Mouse (Mus musculus) heart, embryonic 10.5 days (tissue): ENCODE measurements around the gene Rexo2. TPM values are rescaled to one million over a fixed set of nuclear protein-coding genes. Genes with fewer than 3 reads are reported as not detected.

Experiments
- DNase-seq: peaks from one replicate; pipeline ENCODE4 v3.0.0-alpha.2; 2017; ENCODE audit warnings: low spot score
- H3K27ac ChIP-seq: fragments of 300-500 bp; sonication (generic); 2 replicates; pipeline ENCODE4 v1.5.1; 2016; ENCODE audit warnings: mild to moderate bottlenecking
- H3K27me3 ChIP-seq: fragments of 300-500 bp; sonication (generic); 2 replicates; pipeline ENCODE4 v1.6.1; 2016; ENCODE audit warnings: mild to moderate bottlenecking; ENCODE audit not compliant: poor library complexity, insufficient read depth, severe bottlenecking
- H3K36me3 ChIP-seq: fragments of 300-500 bp; sonication (generic); 2 replicates; pipeline ENCODE4 v1.6.1; 2016; ENCODE audit warnings: mild to moderate bottlenecking, moderate library complexity
- H3K4me1 ChIP-seq: fragments of 300-500 bp; sonication (generic); 2 replicates; pipeline ENCODE4 v1.6.1; 2016; ENCODE audit warnings: mild to moderate bottlenecking
- H3K4me3 ChIP-seq: fragments of 300-500 bp; sonication (generic); 2 replicates; pipeline ENCODE4 v1.5.1; 2016; ENCODE audit warnings: mild to moderate bottlenecking, moderate library complexity
- H3K9me3 ChIP-seq: fragments of 300-500 bp; sonication (generic); 2 replicates; pipeline ENCODE4 v1.6.1; 2016; ENCODE audit warnings: mild to moderate bottlenecking, moderate library complexity
- WGBS: fragments of 180-500 bp; shearing (Covaris S2); methylation state at CpG from one replicate; pipeline ENCODE4 v1.1.7; 2016; 5-methylcytosine and 5-hydroxymethylcytosine counted together
- polyA plus RNA-seq: library from polyadenylated mRNA; unstranded; fragments of >200 nt; fragmentation: Nextera tagmentation; extraction: Ambion mirVana; gene quantifications from 2 replicates; pipeline ENCODE4 v1.2.1, GENCODE M21; 2016

Rexo2 gene
- polyA plus RNA-seq, 1 experiment from 2014 or later: 138 TPM

DNA sequence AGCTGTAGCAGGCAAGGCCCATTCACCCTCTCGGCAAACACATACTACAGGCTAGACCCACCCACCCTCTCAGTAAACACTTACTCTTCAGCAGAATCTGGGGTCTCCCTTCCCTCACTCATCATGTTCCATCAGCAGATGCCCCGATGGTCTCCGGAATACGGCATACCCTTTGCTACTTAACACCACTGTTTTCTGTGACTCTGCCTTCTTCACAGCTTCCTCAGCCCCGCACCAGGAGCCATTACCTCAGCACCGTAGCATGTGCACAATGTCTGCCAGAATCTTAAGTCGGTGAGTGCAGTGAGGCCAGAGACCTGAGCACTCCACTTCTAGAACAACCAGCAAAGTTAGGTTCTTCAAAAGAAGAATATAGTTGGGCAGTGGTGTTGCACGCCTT is 19.7 kb downstream of the Rexo2 start:
- DNase-seq: no peak
- Histone ChIP-seq H3K4me1 (no peaks in the 10 kb centered on the region), H3K27ac (no peak overlapping the region), H3K9me3 (no peaks in the 10 kb centered on the region), H3K27me3 (no peaks in the 10 kb centered on the region), H3K36me3 (peaks cover 4% of the 10 kb centered on the region; the same call in 1 of the 2 replicates), H3K4me3 (no peak overlapping the region)
- WGBS: 89% methylated on average over 8 of the region's 8 CpGs

DNA sequence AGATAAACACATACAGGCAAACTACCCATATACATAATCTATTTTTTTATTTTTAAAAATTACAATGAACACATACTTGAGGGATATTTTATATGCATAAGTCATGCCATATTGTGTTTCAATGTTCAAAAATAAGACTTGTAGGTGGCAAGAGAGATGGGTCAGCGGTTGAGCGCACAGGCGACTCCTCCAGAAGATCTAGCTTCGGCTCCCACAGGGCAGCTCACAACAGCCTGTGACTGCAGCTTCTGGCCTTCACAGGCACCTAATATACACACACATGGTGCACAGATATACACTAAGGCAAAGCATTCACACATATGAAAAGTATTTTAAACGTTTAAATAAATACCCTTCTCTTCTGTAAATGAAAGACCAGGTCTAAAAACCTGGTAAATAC is 21.0 kb downstream of the Rexo2 start:
- WGBS: 90% methylated on average over 5 of the region's 5 CpGs

GRCm38 (mm10) chr9:48458879-48459278 is 21.5 kb downstream of the Rexo2 start:
- Histone ChIP-seq H3K27ac (no peak overlapping the region), H3K36me3 (no peaks in the 10 kb centered on the region), H3K4me3 (no peak overlapping the region), H3K4me1 (no peaks in the 10 kb centered on the region), H3K27me3 (no peaks in the 10 kb centered on the region), H3K9me3 (no peaks in the 10 kb centered on the region)
- 57% methylated on average over 3 of the region's 3 CpGs for WGBS
- no peak for DNase-seq

More for the DNA sequence above, 21.0 kb downstream of the Rexo2 start:
- no peaks in the 10 kb centered on the region for H3K4me1 ChIP-seq
- no peak overlapping the region for H3K4me3 ChIP-seq
- no peaks in the 10 kb centered on the region for H3K9me3 ChIP-seq
- H3K27ac ChIP-seq: no peak overlapping the region
- no peaks in the 10 kb centered on the region for H3K27me3 ChIP-seq
- no peak for DNase-seq
- no peaks in the 10 kb centered on the region for H3K36me3 ChIP-seq

DNA sequence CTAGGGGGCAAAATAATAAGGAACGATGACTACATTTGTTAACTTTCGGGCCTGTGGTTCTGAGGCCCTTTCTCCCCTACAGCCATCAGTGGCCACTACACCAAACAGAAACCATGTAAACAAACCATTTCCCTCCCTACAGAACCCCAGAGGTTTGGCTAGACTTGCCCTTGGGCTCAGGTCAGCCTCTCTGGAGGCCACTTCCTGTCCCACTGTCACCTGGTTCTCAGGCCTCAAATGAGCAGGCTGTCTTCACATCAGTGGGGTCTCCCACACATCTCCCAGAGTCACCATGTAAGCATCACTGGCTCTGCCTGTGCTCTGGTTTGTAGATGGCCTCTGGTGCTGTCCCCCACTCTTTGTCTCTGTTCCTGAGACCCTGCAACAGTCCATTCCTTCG is 24.5 kb downstream of the Rexo2 start:
- no peak for DNase-seq
- H3K27me3 ChIP-seq: no peaks in the 10 kb centered on the region
- WGBS: 83% methylated on average over 3 of the region's 3 CpGs
- H3K4me1 ChIP-seq: no peaks in the 10 kb centered on the region
- H3K9me3 ChIP-seq: no peaks in the 10 kb centered on the region
- H3K4me3 ChIP-seq: no peak overlapping the region
- H3K27ac ChIP-seq: no peak overlapping the region
- H3K36me3 ChIP-seq: no peaks in the 10 kb centered on the region

- WGBS: 88% methylated on average over 17 of the region's 17 CpGs
Measured at GRCm38 (mm10) chr9:48450066-48450465, 30.4 kb downstream of the Rexo2 start.

DNA sequence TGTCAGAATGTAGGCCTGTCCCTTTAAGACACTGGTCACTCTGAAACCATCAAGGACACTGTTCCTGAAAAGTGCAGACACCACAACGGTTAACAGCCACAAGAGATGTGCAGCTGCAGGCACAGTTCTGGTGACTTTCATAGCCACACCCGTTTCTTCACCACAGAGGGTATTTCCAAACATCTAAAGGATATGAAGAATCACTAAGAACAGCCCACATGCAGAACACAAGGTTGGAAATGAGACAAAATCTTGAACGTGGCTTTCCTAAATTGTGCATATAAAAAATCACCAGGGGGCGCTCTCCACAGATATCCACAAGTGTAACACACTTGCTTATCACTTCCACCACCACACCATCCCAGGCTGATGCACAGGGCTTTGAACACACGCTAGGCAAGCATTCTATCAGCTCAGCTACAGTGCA is 32.6 kb downstream of the Rexo2 start:
- Histone ChIP-seq H3K4me1 (no peaks in the 10 kb centered on the region), H3K27ac (no peak overlapping the region), H3K27me3 (no peaks in the 10 kb centered on the region), H3K9me3 (no peaks in the 10 kb centered on the region), H3K4me3 (no peak overlapping the region), H3K36me3 (no peaks in the 10 kb centered on the region)
- DNase-seq: no peak
- WGBS: 37% methylated on average over 5 of the region's 5 CpGs

More at GRCm38 (mm10) chr9:48450066-48450465, 30.4 kb downstream of the Rexo2 start:
- no peaks in the 10 kb centered on the region for H3K36me3 ChIP-seq
- no peaks in the 10 kb centered on the region for H3K9me3 ChIP-seq
- no peak overlapping the region for H3K4me3 ChIP-seq
- DNase-seq: no peak
- no peaks in the 10 kb centered on the region for H3K27me3 ChIP-seq
- no peaks in the 10 kb centered on the region for H3K4me1 ChIP-seq
- no peak overlapping the region for H3K27ac ChIP-seq

DNA sequence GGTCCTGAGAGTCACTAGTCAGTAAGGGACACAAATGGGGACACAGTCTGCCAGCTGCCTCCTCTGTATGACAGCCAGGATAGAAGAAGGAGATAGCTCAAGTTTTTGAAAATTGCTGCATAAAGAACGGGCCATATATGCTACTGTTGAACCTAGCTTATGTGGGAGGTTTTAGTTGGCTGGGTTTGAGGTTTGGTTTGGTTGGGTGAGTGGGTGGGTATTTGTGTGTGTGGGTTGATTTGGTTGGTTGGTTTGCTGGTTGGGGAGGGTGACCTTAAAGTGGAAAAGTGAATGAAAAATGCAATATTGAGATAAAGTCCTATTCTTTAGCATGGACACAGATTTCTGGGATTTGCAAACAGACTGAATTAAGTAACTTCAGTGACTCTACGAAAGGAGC is 35.6 kb downstream of the Rexo2 start:
- H3K4me3 ChIP-seq: no peak overlapping the region
- H3K27ac ChIP-seq: no peak overlapping the region
- H3K36me3 ChIP-seq: no peaks in the 10 kb centered on the region
- DNase-seq: no peak
- H3K4me1 ChIP-seq: no peaks in the 10 kb centered on the region
- no peaks in the 10 kb centered on the region for H3K9me3 ChIP-seq
- no peaks in the 10 kb centered on the region for H3K27me3 ChIP-seq
- 76% methylated on average over 2 of the region's 2 CpGs for WGBS

DNA sequence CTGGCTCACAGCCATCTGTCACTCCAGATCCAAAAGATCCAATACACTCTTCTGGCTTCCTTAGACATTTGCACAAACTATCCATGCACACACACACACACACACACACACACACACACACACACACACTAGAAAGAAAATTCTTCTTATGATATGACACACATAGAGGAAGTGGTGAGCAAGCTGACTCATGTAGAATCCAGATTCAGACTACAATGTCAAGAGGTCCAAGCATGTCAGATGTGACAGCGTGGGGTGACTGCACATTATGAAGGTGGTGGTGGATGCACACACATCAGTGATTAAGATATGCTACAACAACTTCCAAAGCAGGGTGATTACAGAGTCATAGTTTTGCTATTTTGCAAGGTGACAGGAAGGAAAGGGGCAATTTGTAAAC is 36.5 kb downstream of the Rexo2 start:
- no peaks in the 10 kb centered on the region for H3K4me1 ChIP-seq
- 82% methylated on average over 1 of the region's 1 CpGs for WGBS
- no peak overlapping the region for H3K4me3 ChIP-seq

GRCm38 (mm10) chr9:48432449-48432848 is 48.0 kb downstream of the Rexo2 start:
- no peak overlapping the region for H3K27ac ChIP-seq
- H3K4me1 ChIP-seq: no peaks in the 10 kb centered on the region
- no peak for DNase-seq
- 77% methylated on average over 8 of the region's 8 CpGs for WGBS
- H3K36me3 ChIP-seq: no peaks in the 10 kb centered on the region
- H3K4me3 ChIP-seq: no peak overlapping the region
- H3K9me3 ChIP-seq: no peaks in the 10 kb centered on the region
- H3K27me3 ChIP-seq: no peaks in the 10 kb centered on the region

More for the DNA sequence above, 36.5 kb downstream of the Rexo2 start:
- no peaks in the 10 kb centered on the region for H3K9me3 ChIP-seq
- H3K27ac ChIP-seq: no peak overlapping the region
- DNase-seq: no peak
- no peaks in the 10 kb centered on the region for H3K36me3 ChIP-seq
- no peaks in the 10 kb centered on the region for H3K27me3 ChIP-seq

DNA sequence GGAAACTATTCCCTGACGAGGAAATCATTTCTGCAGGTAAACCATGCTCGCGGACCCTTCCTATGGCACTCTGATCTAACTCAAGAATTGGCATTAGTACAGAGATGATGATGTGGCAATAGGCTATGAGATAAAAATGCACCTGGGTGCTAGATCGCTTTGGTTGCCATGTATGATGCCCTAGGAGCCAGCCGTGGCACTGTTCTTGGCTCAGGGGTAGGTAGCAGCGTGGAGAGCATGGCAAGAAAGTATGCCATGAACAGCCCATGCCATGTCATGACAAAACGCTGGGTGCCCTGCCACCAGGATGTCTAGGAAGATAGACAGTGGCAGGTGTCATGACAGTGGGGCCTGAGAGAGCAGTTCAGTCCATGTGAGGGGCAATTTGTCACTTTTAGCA is 53.2 kb downstream of the Rexo2 start:
- DNase-seq: no peak
- Histone ChIP-seq H3K4me3 (no peak overlapping the region), H3K4me1 (no peaks in the 10 kb centered on the region), H3K9me3 (no peaks in the 10 kb centered on the region), H3K27ac (no peak overlapping the region), H3K36me3 (no peaks in the 10 kb centered on the region), H3K27me3 (no peaks in the 10 kb centered on the region)
- WGBS: 86% methylated on average over 7 of the region's 7 CpGs

- Histone ChIP-seq H3K27me3 (no peaks in the 10 kb centered on the region), H3K9me3 (no peaks in the 10 kb centered on the region), H3K4me1 (no peaks in the 10 kb centered on the region), H3K4me3 (no peak overlapping the region), H3K36me3 (no peaks in the 10 kb centered on the region), H3K27ac (no peak overlapping the region)
- DNase-seq: no peak
- WGBS: 41% methylated on average over 1 of the region's 1 CpGs
Measured at GRCm38 (mm10) chr9:48423256-48423655, 57.2 kb downstream of the Rexo2 start.

DNA sequence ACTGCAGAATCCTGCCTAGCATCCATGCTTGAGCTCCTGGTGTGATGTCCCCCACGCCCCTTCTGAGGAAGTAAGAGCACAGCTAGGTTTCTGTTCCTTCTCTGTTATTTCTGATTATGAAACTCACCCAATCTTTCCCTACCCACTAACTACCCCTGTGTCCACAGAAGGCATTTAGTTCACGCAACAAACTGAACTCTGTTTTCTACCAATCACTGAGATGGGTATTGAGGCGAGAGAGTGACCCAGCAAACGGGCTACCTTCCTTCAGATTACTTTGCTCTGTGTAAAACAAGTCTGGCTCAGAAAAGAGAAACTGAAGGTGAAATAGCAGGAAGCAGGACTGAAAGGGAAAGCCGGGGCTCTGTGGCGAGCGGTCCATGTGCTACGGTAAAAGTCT is 58.0 kb downstream of the Rexo2 start:
- Histone ChIP-seq H3K36me3 (no peaks in the 10 kb centered on the region), H3K4me1 (no peaks in the 10 kb centered on the region), H3K9me3 (no peaks in the 10 kb centered on the region), H3K4me3 (no peak overlapping the region), H3K27ac (no peak overlapping the region), H3K27me3 (no peaks in the 10 kb centered on the region)
- WGBS: 81% methylated on average over 8 of the region's 8 CpGs
- no peak for DNase-seq

DNA sequence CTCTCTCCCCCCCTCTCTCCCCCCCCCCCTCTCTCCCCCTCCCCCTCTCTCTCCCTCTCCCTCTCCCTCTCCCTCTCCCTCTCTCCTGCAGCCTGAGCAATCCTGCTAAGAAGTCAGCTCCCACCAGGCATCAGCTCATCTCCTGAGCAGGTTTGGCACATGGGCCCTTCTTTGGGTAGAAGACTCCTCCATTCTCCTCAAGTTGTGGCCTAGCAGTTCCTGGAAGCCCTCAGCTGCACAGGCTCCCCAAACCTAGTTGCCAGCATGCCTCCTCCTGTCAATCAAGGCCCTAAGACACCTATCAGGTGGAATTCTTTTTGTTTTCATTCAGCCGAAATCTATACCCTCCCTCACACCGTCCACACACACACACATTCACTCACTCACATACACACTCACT is 58.9 kb downstream of the Rexo2 start:
- no peak overlapping the region for H3K4me3 ChIP-seq
- no peaks in the 10 kb centered on the region for H3K9me3 ChIP-seq
- no peaks in the 10 kb centered on the region for H3K27me3 ChIP-seq
- no peaks in the 10 kb centered on the region for H3K36me3 ChIP-seq
- no peak for DNase-seq
- no peaks in the 10 kb centered on the region for H3K4me1 ChIP-seq
- no peak overlapping the region for H3K27ac ChIP-seq
- 68% methylated on average over 2 of the region's 2 CpGs for WGBS

DNA sequence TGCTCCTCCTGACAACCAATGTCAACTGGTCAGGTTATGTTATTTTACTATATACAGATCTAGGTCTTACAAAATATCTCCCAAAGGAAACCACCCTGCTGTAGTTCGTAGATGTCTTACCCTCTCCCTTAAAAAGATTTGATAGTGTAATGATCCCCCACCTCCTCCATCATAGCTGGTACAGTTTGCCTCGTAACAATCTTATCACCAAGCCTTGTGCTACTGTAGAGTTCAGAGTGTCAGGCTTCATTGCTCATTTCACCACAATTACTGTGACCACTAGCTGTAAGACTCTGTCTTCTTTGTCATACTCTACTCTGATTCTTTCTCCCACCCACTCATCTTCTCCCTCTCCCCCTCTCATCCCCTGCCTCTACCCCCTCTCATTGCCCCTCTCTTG is 59.4 kb downstream of the Rexo2 start:
- Histone ChIP-seq H3K4me1 (no peaks in the 10 kb centered on the region), H3K27me3 (no peaks in the 10 kb centered on the region), H3K27ac (no peak overlapping the region), H3K4me3 (no peak overlapping the region), H3K9me3 (no peaks in the 10 kb centered on the region), H3K36me3 (no peaks in the 10 kb centered on the region)
- WGBS: 50% methylated on average over 2 of the region's 2 CpGs
- DNase-seq: no peak
